Mouse (Mus musculus) megakaryocyte, adult 5-6 weeks (primary cell): ENCODE measurements at regions not wholly inside any gene's neighbourhood (a gene's known extent, or its start where the extent isn't known, plus 50 kb on each side); places are given as distances from the start of the nearest gene placed in this dataset.

Experiments
- ATAC-seq: 2 replicates; pipeline ENCODE4 v1.8.0; 2016; ENCODE audit warnings: mild to moderate bottlenecking, inconsistent platforms; ENCODE audit not compliant: poor library complexity, severe bottlenecking

GRCm38 (mm10) chr3:41366264-41366663 is 189.3 kb upstream of the Jade1 start:
- no peak for ATAC-seq

GRCm38 (mm10) chr3:41365145-41365830 is 190.2 kb upstream of the Jade1 start:
- ATAC-seq, result peak; percentile 81

- peak; percentile 19; the same call in 1 of the 2 replicates for ATAC-seq
Observed at GRCm38 (mm10) chr3:41363947-41364346, 191.6 kb upstream of the Jade1 start.

GRCm38 (mm10) chr3:41360231-41360630 is 195.3 kb upstream of the Jade1 start:
- ATAC-seq, result no peak

GRCm38 (mm10) chr3:41359458-41359857 is 196.1 kb upstream of the Jade1 start:
- ATAC-seq, result no peak

GRCm38 (mm10) chr3:41353021-41353420 is 202.5 kb upstream of the Jade1 start:
- no peak for ATAC-seq

GRCm38 (mm10) chr3:41351786-41352185 is 203.7 kb upstream of the Jade1 start:
- peak; percentile 46 for ATAC-seq

GRCm38 (mm10) chr3:41351091-41351685 is 204.3 kb upstream of the Jade1 start:
- ATAC-seq, result peak; percentile 63

GRCm38 (mm10) chr3:41350331-41350730 is 205.2 kb upstream of the Jade1 start:
- ATAC-seq, result no peak

- peak; percentile 86 for ATAC-seq
Observed at GRCm38 (mm10) chr3:41348795-41349194, 206.7 kb upstream of the Jade1 start.

GRCm38 (mm10) chr3:41346863-41347262 is 208.7 kb upstream of the Jade1 start:
- ATAC-seq, result no peak

GRCm38 (mm10) chr3:41343431-41343830 is 212.1 kb upstream of the Jade1 start:
- ATAC-seq, result no peak

GRCm38 (mm10) chr3:41332481-41332880 is 223.1 kb upstream of the Jade1 start:
- no peak for ATAC-seq

GRCm38 (mm10) chr3:41330356-41330755 is 225.2 kb upstream of the Jade1 start:
- no peak for ATAC-seq

- no peak for ATAC-seq
Observed at GRCm38 (mm10) chr3:41328828-41329227, 226.7 kb upstream of the Jade1 start.

GRCm38 (mm10) chr3:41326211-41327104 is 229.1 kb upstream of the Jade1 start:
- 0 out of 2 replicates have a peak, but pooled peaks have one; percentile 24 for ATAC-seq

- ATAC-seq, result no peak
Observed at GRCm38 (mm10) chr3:41321808-41322207, 233.7 kb upstream of the Jade1 start.

- no peak for ATAC-seq
Observed at GRCm38 (mm10) chr3:41319214-41319856, 236.2 kb upstream of the Jade1 start.

GRCm38 (mm10) chr3:41318232-41319131 is 235.6 kb upstream of the Pgrmc2 start:
- no peak for ATAC-seq

GRCm38 (mm10) chr3:41317170-41317569 is 234.3 kb upstream of the Pgrmc2 start:
- ATAC-seq, result no peak
